Mouse (Mus musculus) cortical plate, adult 2 months (tissue): ENCODE data around the gene Gm43517. TPM values are rescaled to one million over a fixed set of nuclear protein-coding genes. Genes with fewer than 3 reads are reported as not detected.
A peak's percentile ranks its signal among the peaks of the same experiment; 100 is the strongest.

Experiments used
- H3K27ac ChIP-seq: fragments of 200-500 bp; 2 replicates; pipeline ENCODE4 v1.5.1; 2012; ENCODE audit warnings: low read length, control low read depth, inconsistent platforms; ENCODE audit not compliant: insufficient read depth
- H3K4me1 ChIP-seq: fragments of 200-500 bp; 2 replicates; pipeline ENCODE4 v1.6.1; 2011; ENCODE audit warnings: low read length; ENCODE audit not compliant: control insufficient read depth, insufficient read depth
- H3K4me3 ChIP-seq: fragments of 200-500 bp; 2 replicates; pipeline ENCODE4 v1.5.1; 2011; ENCODE audit warnings: mild to moderate bottlenecking, low read length, control low read depth; ENCODE audit not compliant: insufficient read depth
- CTCF ChIP-seq: fragments of 200-500 bp; IDR thresholded peaks from 2 replicates; pipeline ENCODE4 v1.5.1; 2011; ENCODE audit warnings: mild to moderate bottlenecking, control low read depth, low read length; ENCODE audit not compliant: insufficient read depth; ENCODE audit errors: extremely low read depth
- POLR2A ChIP-seq: fragments of 200-500 bp; IDR thresholded peaks from 2 replicates; pipeline ENCODE4 v1.6.1; 2011; ENCODE audit warnings: mild to moderate bottlenecking, low read length, control low read depth; ENCODE audit not compliant: insufficient read depth; ENCODE audit errors: extremely low read depth
- polyA plus RNA-seq: library from polyadenylated mRNA; depleted of rRNA; stranded (reverse); fragments of >200 nt; gene quantifications from 2 replicates; pipeline ENCODE4 v1.2.3, GENCODE M21; 2012

Gm43517 gene
- polyA plus RNA-seq, 1 experiment, result 2.1 TPM

DNA sequence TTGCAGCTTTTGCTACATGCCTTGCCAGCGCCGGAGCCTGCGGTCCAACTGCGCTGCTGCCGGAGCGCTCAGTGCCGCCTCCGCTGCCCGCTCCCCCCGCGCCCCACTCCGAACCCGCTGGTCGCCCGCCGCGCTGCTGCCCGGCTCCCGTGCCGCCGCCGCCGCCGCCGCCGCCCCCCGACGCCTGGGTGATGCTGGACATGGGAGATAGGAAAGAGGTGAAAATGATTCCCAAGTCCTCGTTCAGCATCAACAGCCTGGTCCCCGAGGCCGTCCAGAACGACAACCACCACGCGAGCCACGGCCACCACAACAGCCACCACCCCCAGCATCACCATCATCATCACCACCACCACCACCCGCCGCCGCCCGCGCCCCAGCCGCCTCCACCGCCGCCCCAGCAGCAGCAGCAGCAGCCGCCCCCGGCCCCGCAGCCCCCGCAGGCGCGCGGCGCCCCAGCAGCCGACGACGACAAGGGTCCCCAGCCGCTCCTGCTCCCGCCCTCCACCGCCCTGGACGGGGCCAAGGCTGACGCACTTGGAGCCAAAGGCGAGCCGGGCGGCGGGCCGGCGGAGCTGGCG is 589 bp upstream of the Gm43517 start:
- peak overlapping the region; percentile 99 for H3K27ac ChIP-seq

DNA sequence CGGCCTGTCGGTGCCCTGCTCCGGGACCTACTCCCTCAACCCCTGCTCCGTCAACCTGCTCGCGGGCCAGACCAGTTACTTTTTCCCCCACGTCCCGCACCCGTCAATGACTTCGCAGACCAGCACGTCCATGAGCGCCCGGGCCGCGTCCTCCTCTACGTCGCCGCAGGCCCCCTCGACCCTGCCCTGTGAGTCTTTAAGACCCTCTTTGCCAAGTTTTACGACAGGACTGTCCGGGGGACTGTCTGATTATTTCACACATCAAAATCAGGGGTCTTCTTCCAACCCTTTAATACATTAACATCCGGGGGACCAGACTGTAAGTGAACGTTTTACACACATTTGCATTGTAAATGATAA is 637 bp downstream of the Gm43517 start:
- Histone ChIP-seq H3K4me1 (no peaks in the 10 kb centered on the region), H3K27ac (peak overlapping the region; percentile 98), H3K4me3 (peak overlapping the region; percentile 93)
- TF ChIP-seq POLR2A, result no peak
- TF ChIP-seq CTCF, result no peak

More for the DNA sequence above, 589 bp upstream of the Gm43517 start:
- TF ChIP-seq CTCF (no peak), POLR2A (no peak)
- no peaks in the 10 kb centered on the region; the same call in 1 of the 2 replicates for H3K4me1 ChIP-seq
- peak overlapping the region; percentile 93 for H3K4me3 ChIP-seq

DNA sequence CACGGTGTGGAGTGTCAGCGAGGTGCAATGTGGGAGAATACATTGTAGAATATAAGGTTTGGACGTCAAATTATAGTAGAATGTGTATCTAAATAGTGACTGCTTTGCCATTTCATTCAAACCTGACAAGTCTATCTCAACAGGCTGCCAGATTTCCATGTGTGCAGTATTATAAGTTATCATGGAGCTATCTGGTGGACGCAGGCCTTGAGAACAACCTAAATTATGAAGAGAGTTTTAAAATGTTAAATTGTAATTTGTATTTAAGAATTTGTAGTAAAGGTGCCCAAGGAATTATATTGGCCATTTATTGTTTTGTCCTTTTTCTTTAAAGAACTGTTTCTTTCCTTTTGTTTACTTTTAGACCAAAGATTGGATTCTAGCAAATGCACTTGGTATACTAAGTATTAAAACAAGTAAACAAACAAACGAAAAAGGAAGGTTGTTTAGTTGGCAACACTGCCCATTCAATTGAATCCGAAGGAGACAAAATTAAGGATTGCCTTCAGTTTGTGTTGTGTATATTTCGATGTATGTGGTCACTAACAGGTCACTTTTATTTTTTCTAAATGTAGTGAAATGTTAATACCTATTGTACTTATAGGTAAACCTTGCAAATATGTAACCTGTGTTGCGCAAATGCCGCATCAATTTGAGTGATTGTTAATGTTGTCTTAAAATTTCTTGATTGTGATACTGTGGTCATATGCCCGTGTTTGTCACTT is 1.3 kb downstream of the Gm43517 start:
- Histone ChIP-seq H3K27ac (no peak overlapping the region), H3K4me1 (no peaks in the 10 kb centered on the region), H3K4me3 (peak overlapping the region; percentile 93)
- no peak for TF ChIP-seq CTCF
- no peak for TF ChIP-seq POLR2A

DNA sequence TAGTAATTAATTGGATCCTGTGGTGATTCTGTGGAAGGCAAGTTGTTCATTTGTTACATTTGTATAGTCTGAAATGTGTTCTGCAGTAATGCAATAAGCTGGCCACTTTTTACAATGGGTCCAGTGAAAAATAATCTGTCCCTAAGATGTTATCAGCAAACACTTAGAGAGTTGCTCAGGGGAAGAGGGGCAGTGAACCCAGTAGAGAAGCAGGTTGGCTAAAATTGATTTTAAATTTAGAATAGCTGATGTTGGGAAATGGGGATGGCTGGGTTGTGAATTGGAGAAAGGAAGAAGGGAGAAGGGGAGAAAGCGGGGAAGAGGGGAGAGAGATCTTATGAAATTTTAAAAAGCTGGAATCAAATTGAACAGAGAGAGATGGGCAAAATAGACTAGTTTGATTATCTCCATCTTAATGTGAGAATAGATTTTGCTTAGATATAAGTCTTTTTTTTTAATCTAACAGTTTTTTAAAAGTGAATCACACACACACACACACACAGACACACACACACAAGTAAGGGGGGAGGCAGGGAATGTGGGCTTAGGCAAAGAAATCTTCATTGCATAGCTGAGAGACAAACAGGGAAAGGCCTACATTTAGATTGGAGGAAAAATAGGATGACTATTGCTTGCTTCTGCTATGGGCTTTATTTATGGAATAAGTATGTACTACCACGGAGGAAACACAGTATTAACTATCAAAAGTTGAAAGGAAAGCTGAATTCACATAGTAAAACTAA is 3.1 kb downstream of the Gm43517 start:
- TF ChIP-seq CTCF, result no peak
- TF ChIP-seq POLR2A, result no peak
- Histone ChIP-seq H3K27ac (peak overlapping the region; percentile 77), H3K4me3 (peak overlapping the region; percentile 61), H3K4me1 (no peaks in the 10 kb centered on the region)

DNA sequence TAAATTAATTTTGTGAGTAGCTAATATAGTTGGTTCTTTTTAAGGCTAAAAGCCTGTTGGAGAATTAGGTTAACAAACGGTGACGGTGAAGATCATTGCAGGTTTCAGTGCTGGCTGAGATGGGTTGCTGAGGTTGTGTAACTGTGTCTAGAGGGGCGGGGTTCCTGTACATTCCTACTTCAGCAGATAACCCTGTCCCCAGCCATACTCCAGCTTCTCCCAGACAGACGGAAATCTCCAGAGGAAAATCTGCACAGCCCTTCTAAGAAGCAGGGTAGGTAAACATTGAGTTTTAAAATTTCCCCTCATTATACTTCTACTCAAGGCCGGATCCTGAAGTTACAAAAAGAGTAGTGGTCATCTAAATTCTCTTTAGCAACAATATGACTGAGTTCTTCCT is 4.7 kb downstream of the Gm43517 start:
- Histone ChIP-seq H3K4me1 (no peaks in the 10 kb centered on the region), H3K27ac (peak overlapping the region; percentile 86; the same call in 1 of the 2 replicates), H3K4me3 (peak overlapping the region; percentile 50)
- TF ChIP-seq POLR2A (no peak), CTCF (no peak)

DNA sequence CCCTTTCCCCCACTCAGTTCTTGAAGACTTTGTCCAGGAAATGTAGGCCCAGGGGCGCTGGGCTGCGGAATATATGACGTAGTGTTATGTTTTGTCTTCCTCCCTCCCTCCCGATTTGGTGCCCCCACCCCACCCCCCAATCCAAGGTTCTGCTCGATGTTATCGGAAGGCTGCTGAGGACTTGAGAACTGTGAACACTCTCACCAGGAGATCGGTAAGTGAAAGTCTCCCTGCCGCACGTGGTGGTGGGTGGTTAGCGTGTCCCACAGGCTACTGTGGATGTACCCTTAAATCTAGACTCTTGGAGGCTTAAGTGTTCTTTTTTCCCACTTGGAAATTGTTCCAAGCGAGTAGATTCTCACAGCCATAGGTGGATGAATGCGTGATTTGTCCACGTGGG is 5.3 kb downstream of the Gm43517 start:
- TF ChIP-seq CTCF (no peak), POLR2A (no peak)
- peak overlapping the region; percentile 50 for H3K4me3 ChIP-seq
- peaks cover 1% of the 10 kb centered on the region; the same call in 1 of the 2 replicates for H3K4me1 ChIP-seq
- peak overlapping the region; percentile 86; the same call in 1 of the 2 replicates for H3K27ac ChIP-seq

DNA sequence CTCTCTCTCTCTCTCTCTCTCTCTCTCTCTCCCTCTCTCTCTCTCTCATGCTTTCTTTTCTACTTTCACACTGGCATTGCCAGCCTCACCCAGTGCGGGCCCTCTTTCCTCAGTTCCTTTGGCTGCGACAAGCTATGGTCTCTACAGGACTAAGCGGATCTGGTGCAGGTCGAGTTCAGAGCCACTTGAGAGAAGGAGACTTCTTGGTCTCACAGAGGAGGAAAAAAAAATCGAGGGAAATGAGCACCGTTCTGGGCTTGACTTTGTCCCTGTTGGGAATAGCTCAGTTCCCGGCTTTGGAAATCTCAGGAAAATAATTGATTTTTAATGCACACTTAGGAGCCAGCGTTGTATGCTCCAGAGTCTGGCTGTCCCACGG is 5.9 kb downstream of the Gm43517 start:
- Histone ChIP-seq H3K4me1 (peaks cover 1% of the 10 kb centered on the region; the same call in 1 of the 2 replicates), H3K27ac (peak overlapping the region; percentile 99), H3K4me3 (peak overlapping the region; percentile 50)
- TF ChIP-seq CTCF, result no peak
- no peak for TF ChIP-seq POLR2A

DNA sequence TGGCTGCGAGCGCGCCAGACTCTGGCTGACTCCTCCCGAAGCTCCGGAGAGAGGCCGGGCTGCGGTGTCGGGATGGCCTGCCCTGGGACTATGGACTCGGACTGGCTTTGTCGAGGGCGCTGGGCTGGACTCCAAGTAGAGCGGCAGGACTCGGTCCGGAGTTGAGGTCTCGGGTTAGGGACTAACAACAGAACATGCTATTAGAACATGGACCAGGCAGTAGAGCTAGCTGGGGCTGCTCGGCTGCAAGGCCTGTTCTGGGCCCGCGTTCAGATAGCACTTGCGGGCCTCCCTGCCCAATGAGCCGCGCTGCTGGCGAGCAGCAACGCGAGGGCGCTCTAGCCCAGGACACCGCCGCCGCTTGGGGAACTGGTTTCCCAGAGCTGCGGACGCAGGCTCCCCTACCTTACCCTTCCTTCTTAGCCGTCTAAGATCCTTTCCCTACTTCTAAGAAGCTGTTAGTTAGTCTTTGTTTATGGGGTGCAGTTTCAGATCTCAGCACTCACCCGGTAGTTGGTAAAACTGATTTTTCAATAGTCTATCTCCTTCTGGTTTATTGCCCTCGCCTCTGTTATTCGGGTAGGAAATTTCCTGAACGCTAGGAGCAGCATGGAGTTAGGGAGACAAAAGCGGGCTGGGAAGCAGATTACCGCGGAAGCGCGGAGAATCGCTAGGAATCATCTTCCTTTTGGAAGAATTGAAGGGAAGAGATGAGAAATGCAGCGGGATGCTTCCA is 6.5 kb downstream of the Gm43517 start:
- Histone ChIP-seq H3K4me3 (peak overlapping the region; percentile 50), H3K4me1 (peaks cover 1% of the 10 kb centered on the region; the same call in 1 of the 2 replicates), H3K27ac (peak overlapping the region; percentile 99)
- TF ChIP-seq CTCF (peak; percentile 20; the same call in 1 of the 2 replicates), POLR2A (no peak)

DNA sequence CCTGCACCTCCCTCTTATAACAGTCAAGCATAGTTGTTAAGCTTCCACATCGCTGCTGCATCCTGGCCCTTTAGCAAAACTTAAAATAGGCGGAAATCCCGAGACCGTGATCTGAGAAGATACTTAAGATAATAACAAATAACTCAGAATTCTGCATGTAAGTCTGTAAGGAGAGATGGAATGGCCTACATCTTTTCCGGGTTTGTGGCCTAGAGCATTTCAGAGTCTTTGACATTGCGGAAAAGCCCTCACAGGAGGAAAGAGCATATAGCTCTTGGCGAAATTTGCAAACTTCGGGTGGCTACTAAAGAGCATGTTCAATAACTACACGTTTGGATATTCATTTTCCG is 7.0 kb downstream of the Gm43517 start:
- Histone ChIP-seq H3K4me3 (peak overlapping the region; percentile 50), H3K4me1 (peaks cover 1% of the 10 kb centered on the region; the same call in 1 of the 2 replicates), H3K27ac (peak overlapping the region; percentile 99)
- TF ChIP-seq POLR2A (0 out of 2 replicates have a peak, but pooled peaks have one; percentile 9), CTCF (no peak)
